Mouse (Mus musculus): ENCODE results near the gene Dpp3. TPM values are rescaled to one million over a fixed set of nuclear protein-coding genes. Genes with fewer than 3 reads are reported as not detected.

The Dpp3 gene
- polyA plus RNA-seq, 1 experiment = 132 TPM

GRCm38 (mm10) chr19:4937444-4938310 lies 9.6 kb upstream of the Dpp3 start:
- WGBS = 86% methylated on average over 17 of the region's 17 CpGs
- TF ChIP-seq POLR2A (IDR thresholded peaks at IDR 0.05; ENCODE audit: low read depth, low read length) = no peak
- TF ChIP-seq CTCF (IDR thresholded peaks at IDR 0.05; ENCODE audit: extremely low read depth, insufficient read length, insufficient replicate concordance, low read depth, low read length) = no peak
- H3K36me3 ChIP-seq (ENCODE audit: control insufficient read depth, insufficient read depth, low read length) = no peaks in the 10 kb centered on the region

DNA sequence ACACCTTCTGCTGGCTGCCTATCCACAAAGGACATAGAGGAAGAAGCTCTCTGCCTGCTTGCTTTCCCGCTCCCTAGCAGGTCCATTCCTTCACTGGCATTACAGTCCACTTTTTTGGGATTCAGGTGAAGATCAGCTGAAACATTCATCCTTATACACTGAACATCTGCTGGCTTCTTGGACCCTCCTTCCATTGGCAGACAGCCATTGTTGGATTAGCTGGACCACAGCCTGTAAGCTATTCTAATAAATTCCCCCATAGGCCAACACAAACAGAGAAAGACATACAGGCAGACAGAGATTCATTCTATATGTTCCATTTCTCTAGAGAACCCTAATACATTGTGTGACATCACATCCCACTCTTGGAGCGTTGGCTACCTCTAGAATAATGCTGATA lies 8.8 kb upstream of the Dpp3 start:
- Histone ChIP-seq H3K27ac (ENCODE audit: insufficient read depth, low read depth, low read length) (no peak overlapping the region), H3K4me3 (ENCODE audit: low read depth, low read length) (no peak overlapping the region), H3K4me1 (ENCODE audit: control insufficient read depth, insufficient read depth, insufficient read length, low read length) (no peaks in the 10 kb centered on the region), H3K27me3 (ENCODE audit: control insufficient read depth, insufficient read depth, low read length) (no peaks in the 10 kb centered on the region), H3K36me3 (ENCODE audit: control insufficient read depth, insufficient read depth, low read length) (no peaks in the 10 kb centered on the region)
- WGBS = 82% methylated on average over 2 of the region's 2 CpGs
- TF ChIP-seq POLR2A (IDR thresholded peaks at IDR 0.05; ENCODE audit: low read depth, low read length) (no peak), CTCF (IDR thresholded peaks at IDR 0.05; ENCODE audit: extremely low read depth, insufficient read length, insufficient replicate concordance, low read depth, low read length) (no peak)

More at GRCm38 (mm10) chr19:4937444-4938310, 9.6 kb upstream of the Dpp3 start:
- Histone ChIP-seq H3K27ac (ENCODE audit: insufficient read depth, low read depth, low read length) (no peak overlapping the region), H3K4me3 (ENCODE audit: low read depth, low read length) (no peak overlapping the region), H3K4me1 (ENCODE audit: control insufficient read depth, insufficient read depth, insufficient read length, low read length) (0 out of 2 replicates have a peak, but pooled peaks cover 4% of the 10 kb centered on the region), H3K27me3 (ENCODE audit: control insufficient read depth, insufficient read depth, low read length) (no peaks in the 10 kb centered on the region)

DNA sequence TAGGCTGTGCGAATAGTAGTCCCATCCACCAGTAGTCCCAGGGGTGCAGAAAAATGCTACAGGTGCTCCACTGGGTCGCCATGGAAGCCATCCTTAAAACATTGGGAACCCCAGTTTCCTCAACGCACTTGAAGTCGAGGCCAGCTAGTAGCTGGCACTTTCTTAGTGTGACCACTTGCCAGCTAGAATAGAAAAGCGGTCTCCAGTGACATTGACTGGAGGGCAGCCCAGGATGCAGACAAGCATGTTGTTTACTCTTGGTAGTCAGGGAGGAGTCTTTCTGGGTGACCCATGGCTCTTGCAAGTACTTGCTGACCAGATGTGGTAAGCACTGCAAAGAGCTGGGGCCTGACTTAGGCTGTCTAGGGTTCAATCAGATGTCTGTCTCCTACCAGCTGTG lies 694 bp upstream of the Dpp3 start:
- Histone ChIP-seq H3K4me3 (ENCODE audit: low read depth, low read length) (no peak overlapping the region), H3K36me3 (ENCODE audit: control insufficient read depth, insufficient read depth, low read length) (peaks cover 2% of the 10 kb centered on the region; the same call in 1 of the 2 replicates), H3K4me1 (ENCODE audit: control insufficient read depth, insufficient read depth, insufficient read length, low read length) (peaks cover 12% of the 10 kb centered on the region; the same call in 1 of the 2 replicates), H3K27ac (ENCODE audit: insufficient read depth, low read depth, low read length) (no peak overlapping the region), H3K27me3 (ENCODE audit: control insufficient read depth, insufficient read depth, low read length) (no peaks in the 10 kb centered on the region)
- WGBS = 65% methylated on average over 5 of the region's 5 CpGs
- no peak for TF ChIP-seq CTCF (IDR thresholded peaks at IDR 0.05; ENCODE audit: extremely low read depth, insufficient read length, insufficient replicate concordance, low read depth, low read length)
- no peak for TF ChIP-seq POLR2A (IDR thresholded peaks at IDR 0.05; ENCODE audit: low read depth, low read length)

DNA sequence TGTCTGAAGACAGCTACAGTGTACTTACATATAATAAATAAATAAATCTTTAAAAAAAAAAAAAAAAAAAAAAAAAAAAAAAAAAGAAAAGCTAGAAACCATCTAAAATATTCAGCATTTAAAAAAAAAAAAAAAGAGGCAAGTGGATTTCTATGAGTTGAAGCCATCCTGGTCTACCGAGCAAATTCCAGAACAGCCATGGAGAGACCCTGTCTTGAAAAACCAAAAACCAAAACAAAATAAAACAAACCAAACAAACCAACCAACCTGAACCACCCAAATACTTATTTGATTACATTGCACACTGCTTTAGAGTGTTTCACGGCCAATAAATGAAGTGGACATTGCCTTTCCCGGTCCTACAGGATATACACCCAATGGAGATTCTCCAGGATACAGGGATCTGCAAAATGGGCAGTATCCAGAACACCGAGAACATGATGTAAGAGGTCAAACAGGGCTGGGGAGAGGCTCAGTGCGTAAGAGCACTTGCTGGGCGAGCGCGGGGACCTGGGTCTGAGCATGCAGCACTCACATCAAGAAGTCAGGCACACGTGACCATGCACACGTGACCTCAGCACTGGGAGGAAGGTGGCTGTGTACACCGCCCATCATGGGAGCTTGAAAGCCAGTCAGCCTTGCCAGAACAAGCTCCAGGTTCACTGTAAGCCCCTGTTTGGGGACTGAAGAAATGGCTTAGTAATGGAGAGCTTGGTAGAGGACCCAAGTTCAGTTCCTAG lies 2.8 kb downstream of the Dpp3 start:
- TF ChIP-seq CTCF (IDR thresholded peaks at IDR 0.05; ENCODE audit: extremely low read depth, insufficient read length, insufficient replicate concordance, low read depth, low read length) (no peak), POLR2A (IDR thresholded peaks at IDR 0.05; ENCODE audit: low read depth, low read length) (no peak)
- Histone ChIP-seq H3K27ac (ENCODE audit: insufficient read depth, low read depth, low read length) (no peak overlapping the region), H3K4me1 (ENCODE audit: control insufficient read depth, insufficient read depth, insufficient read length, low read length) (peaks cover 12% of the 10 kb centered on the region; the same call in 1 of the 2 replicates), H3K27me3 (ENCODE audit: control insufficient read depth, insufficient read depth, low read length) (no peaks in the 10 kb centered on the region), H3K36me3 (ENCODE audit: control insufficient read depth, insufficient read depth, low read length) (peaks cover 35% of the 10 kb centered on the region), H3K4me3 (ENCODE audit: low read depth, low read length) (no peak overlapping the region)
- WGBS = 96% methylated on average over 11 of the region's 11 CpGs

GRCm38 (mm10) chr19:4919652-4920051 lies 8.4 kb downstream of the Dpp3 start:
- 84% methylated on average over 6 of the region's 6 CpGs for WGBS
- TF ChIP-seq POLR2A (IDR thresholded peaks at IDR 0.05; ENCODE audit: low read depth, low read length) = no peak
- TF ChIP-seq CTCF (IDR thresholded peaks at IDR 0.05; ENCODE audit: extremely low read depth, insufficient read length, insufficient replicate concordance, low read depth, low read length) = no peak
- Histone ChIP-seq H3K27ac (ENCODE audit: insufficient read depth, low read depth, low read length) (no peak overlapping the region), H3K27me3 (ENCODE audit: control insufficient read depth, insufficient read depth, low read length) (no peaks in the 10 kb centered on the region), H3K4me3 (ENCODE audit: low read depth, low read length) (no peak overlapping the region), H3K36me3 (ENCODE audit: control insufficient read depth, insufficient read depth, low read length) (peaks cover 86% of the 10 kb centered on the region), H3K4me1 (ENCODE audit: control insufficient read depth, insufficient read depth, insufficient read length, low read length) (no peaks in the 10 kb centered on the region)

- no peak overlapping the region for H3K27ac ChIP-seq (ENCODE audit: insufficient read depth, low read depth, low read length)
- no peaks in the 10 kb centered on the region for H3K4me1 ChIP-seq (ENCODE audit: control insufficient read depth, insufficient read depth, insufficient read length, low read length)
- TF ChIP-seq CTCF (IDR thresholded peaks at IDR 0.05; ENCODE audit: extremely low read depth, insufficient read length, insufficient replicate concordance, low read depth, low read length) (no peak), POLR2A (IDR thresholded peaks at IDR 0.05; ENCODE audit: low read depth, low read length) (no peak)
- 55% methylated on average over 10 of the region's 10 CpGs for WGBS
- peaks cover 88% of the 10 kb centered on the region for H3K36me3 ChIP-seq (ENCODE audit: control insufficient read depth, insufficient read depth, low read length)
- no peak overlapping the region for H3K4me3 ChIP-seq (ENCODE audit: low read depth, low read length)
- H3K27me3 ChIP-seq (ENCODE audit: control insufficient read depth, insufficient read depth, low read length) = no peaks in the 10 kb centered on the region
Measured at GRCm38 (mm10) chr19:4916827-4917226, 11.3 kb downstream of the Dpp3 start.

All from small intestine, adult 2 months (tissue).